Mouse (Mus musculus): Measurements from ENCODE around the gene Bri3bp.

GRCm38 (mm10) chr5:125466483-125466882 is 25.1 kb downstream of the Bri3bp start:
- TF ChIP-seq CTCF (IDR thresholded peaks at IDR 0.05; ENCODE audit: low read depth), result no peak
- no peak for TF ChIP-seq EP300 (optimal IDR thresholded peaks at IDR 0.05)

Measured in stomach, postnatal 0 days (tissue).